Mouse (Mus musculus) layer of hippocampus, postnatal 25 days (tissue): ENCODE data around the gene Actg2. TPM values are rescaled to one million over a fixed set of nuclear protein-coding genes. Genes with fewer than 3 reads are reported as not detected.

Experiments
- DNase-seq, 2 experiments: peaks; one replicate each; pipeline ENCODE4 v3.0.0; 2022; ENCODE audit warnings: mixed read lengths in 2 of 2, low spot score in 1 of 2; ENCODE audit errors: extremely low spot score in 1 of 2
- total RNA-seq, 2 experiments: library from RNA; stranded (reverse); gene quantifications; 2 replicates each; pipeline ENCODE4 v1.2.3; 2021

The Actg2 gene
- total RNA-seq, 2 experiments from 2014 or later, result not detected

DNA sequence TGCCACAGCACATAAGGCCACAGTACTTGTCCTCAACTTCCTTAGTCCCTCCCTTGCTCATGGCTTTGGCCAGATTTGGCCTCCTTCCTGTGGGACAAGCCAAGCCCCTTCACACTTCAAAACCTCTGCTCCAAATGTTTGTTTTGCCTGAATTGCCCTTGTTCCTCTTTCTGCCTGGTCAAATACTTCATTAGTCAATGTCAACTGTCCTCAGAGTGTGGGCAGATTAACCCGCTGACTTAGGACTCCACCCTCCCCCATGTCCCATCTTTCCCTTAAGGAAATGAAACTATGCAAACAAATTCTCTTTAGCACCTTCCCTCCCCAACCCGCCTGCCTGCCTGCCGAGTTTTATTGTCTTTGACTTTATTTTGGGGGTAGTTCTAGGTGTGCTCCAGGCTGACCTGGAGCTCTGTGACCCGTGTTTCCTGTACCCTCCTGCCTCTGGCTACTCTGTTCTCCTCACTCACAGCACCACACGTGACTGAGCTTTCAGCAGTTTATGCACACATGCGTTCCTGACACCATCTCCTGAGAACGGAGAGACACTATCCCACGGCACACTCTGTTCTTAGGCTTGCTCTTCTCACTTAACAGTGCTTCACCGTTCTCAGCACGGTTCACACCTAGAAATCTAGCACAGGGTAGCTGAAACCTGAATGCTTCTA is 53.5 kb downstream of the Actg2 start:
- DNase-seq, result no peak

DNA sequence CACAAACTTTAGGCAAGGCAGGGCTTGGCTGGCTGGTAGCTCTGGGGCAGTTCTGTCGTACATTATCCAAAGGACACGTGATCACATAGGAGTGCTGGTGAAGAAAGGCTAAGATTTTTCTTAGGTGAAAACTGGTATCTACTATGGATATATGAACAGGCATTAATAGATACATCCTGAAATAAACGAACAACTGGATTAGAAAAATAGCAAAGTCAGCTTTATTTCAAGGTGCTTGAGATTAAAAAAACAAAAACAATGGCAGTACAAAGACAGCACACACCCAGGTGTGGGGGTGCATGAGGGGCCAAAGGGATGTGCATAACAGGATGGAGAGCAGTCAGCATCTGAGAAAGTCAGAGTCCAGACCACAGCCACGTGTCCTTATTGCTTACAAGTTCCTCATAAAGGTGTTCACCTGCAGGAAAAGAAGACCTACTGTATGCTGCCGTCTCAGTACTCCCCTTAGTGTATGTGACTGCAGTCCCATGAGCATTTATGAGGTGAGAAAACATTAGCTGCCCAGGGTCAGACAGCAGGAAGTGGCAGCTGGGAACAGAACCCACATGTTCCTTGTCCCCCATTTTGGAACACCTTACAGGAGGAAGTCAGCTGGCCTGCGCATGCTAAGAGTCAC is 55.9 kb downstream of the Actg2 start:
- no peak for DNase-seq

DNA sequence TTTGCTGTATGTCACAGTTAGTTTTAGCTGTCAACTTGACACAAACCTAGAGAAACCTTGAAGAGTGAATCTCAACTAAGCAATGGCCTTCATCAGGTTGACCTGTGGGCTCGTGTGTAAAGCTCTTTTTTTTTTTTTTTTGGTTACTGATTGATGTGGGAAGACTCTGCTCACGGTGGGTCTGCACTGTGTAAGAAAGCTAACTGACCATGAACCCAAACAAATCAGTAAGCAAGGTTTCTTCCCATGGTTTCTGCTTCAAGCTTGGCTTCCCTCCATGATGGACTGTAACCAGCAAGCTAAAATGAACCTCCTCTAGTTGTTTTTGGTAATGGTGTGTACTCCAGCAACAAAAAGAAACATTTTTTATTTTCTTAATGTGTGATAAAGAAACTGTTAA is 56.9 kb downstream of the Actg2 start:
- no peak for DNase-seq

DNA sequence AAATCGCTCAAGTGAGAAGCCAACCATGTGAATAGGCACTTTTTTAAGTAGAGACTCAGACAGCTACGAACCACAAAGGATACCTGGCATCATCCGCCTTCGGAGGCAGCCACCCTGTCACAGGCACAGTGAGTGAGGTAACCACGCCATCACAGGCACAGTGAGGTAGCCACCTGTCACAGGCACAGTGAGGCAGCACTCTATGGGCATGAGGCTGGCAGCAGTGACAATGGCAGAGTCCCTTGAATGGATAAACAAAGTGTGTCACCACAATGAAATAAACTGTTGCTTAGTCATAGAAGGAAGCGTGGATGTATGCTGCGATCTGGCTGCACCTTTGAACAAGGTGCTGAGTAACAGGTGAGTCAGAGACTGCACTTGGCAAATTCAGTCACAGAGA is 57.4 kb downstream of the Actg2 start:
- DNase-seq, result no peak

GRCm38 (mm10) chr6:83478217-83478616 is 57.8 kb downstream of the Actg2 start:
- no peak for DNase-seq

GRCm38 (mm10) chr6:83475431-83475830 is 60.6 kb downstream of the Actg2 start:
- no peak for DNase-seq

- DNase-seq, result no peak
Observed at GRCm38 (mm10) chr6:83473240-83473639, 62.8 kb downstream of the Actg2 start.

GRCm38 (mm10) chr6:83471739-83472138 is 64.3 kb downstream of the Actg2 start:
- DNase-seq, result no peak

GRCm38 (mm10) chr6:83464011-83464410 is 72.1 kb downstream of the Actg2 start:
- DNase-seq, result no peak

Other genes starting within 250 kb of the Actg2 start
- gene Mthfd2, start 210.4 kb downstream of the Actg2 start, total RNA-seq, result 1 to 10 TPM; 5.3 to 7.2 TPM
- 10 to 100 TPM; 19.3 to 19.5 TPM for gene Mob1a, start 210.2 kb downstream of the Actg2 start, total RNA-seq
- 10 to 100 TPM; 49.2 to 51.6 TPM for gene Bola3, start 187.1 kb downstream of the Actg2 start, total RNA-seq
- 10 to 100 TPM; 69.2 to 83.9 TPM for gene Tet3, start 77.2 kb downstream of the Actg2 start, total RNA-seq
- 10 to 100 TPM; 29.2 to 32.0 TPM for gene Dguok, start 29.3 kb downstream of the Actg2 start, total RNA-seq
- 10 to 100 TPM; 34.3 to 35.6 TPM for gene Stambp, start 36.5 kb upstream of the Actg2 start, total RNA-seq
- gene Clec4f, start 119.9 kb upstream of the Actg2 start, total RNA-seq, result not detected
- gene Cd207, start 141.6 kb upstream of the Actg2 start, total RNA-seq, result not detected
- not detected for gene Vax2, start 175.0 kb upstream of the Actg2 start, total RNA-seq
- under 1 TPM in 1 of 2 experiments, not detected in 1; 0.30 TPM for gene Atp6v1b1, start 206.7 kb upstream of the Actg2 start, total RNA-seq
- not detected for gene Ankrd53, start 226.4 kb upstream of the Actg2 start, total RNA-seq
- 10 to 100 TPM; 50.3 to 59.0 TPM for gene Tex261, start 239.5 kb upstream of the Actg2 start, total RNA-seq